Mouse (Mus musculus): Measurements from ENCODE around the gene Phlda3. TPM values are rescaled to one million over a fixed set of nuclear protein-coding genes. Genes with fewer than 3 reads are reported as not detected.

Phlda3 gene
- polyA plus RNA-seq, 1 experiment from 2014 or later = 33.3 TPM

GRCm38 (mm10) chr1:135817595-135817994 lies 51.7 kb downstream of the Phlda3 start:
- H3K4me2 ChIP-seq (ENCODE audit: low read depth, severe bottlenecking) = no peak overlapping the region
- 0 out of 2 replicates have a peak, but pooled peaks cover 2% of the 10 kb centered on the region for H3K4me1 ChIP-seq (ENCODE audit: control insufficient read depth, insufficient read depth, low read length)
- no peak overlapping the region for H3K27ac ChIP-seq (replicated peaks; ENCODE audit: low read depth, low read length)
- no peaks in the 10 kb centered on the region for H3K36me3 ChIP-seq (ENCODE audit: control insufficient read depth, insufficient read depth, low read length)
- H3K27me3 ChIP-seq (ENCODE audit: control insufficient read depth, insufficient read depth, low read length) = peaks cover 35% of the 10 kb centered on the region
- no peaks in the 10 kb centered on the region for H3K9me3 ChIP-seq (ENCODE audit: control insufficient read depth, low read length)
- no peak overlapping the region for H3K9ac ChIP-seq (ENCODE audit: low read length)
- H3K4me3 ChIP-seq (ENCODE audit: low read depth, low read length) = no peak overlapping the region
- no peak for ATAC-seq (ENCODE audit: insufficient number of reproducible peaks, low FRiP score, low TSS enrichment, low read depth)
- DNase-seq (ENCODE audit: low spot score) = no peak
- 58% methylated on average over 4 of the region's 4 CpGs for WGBS

- DNase-seq (ENCODE audit: low spot score) (peak; percentile 57), ATAC-seq (ENCODE audit: insufficient number of reproducible peaks, low FRiP score, low TSS enrichment, low read depth) (peak; percentile 29; the same call in 1 of the 2 replicates)
- WGBS = under 1% methylated on average over 63 of the region's 63 CpGs
Observed at GRCm38 (mm10) chr1:135818481-135819086, 52.7 kb downstream of the Phlda3 start, which contains the start of gene Lad1. TSS of gene Lad1 (plus strand) at chr1:135818598.

More at GRCm38 (mm10) chr1:135818481-135819086, 52.7 kb downstream of the Phlda3 start, which contains the start of gene Lad1:
- H3K4me1 ChIP-seq (ENCODE audit: control insufficient read depth, insufficient read depth, low read length) = 0 out of 2 replicates have a peak, but pooled peaks cover 2% of the 10 kb centered on the region
- H3K36me3 ChIP-seq (ENCODE audit: control insufficient read depth, insufficient read depth, low read length) = no peaks in the 10 kb centered on the region
- H3K9ac ChIP-seq (ENCODE audit: low read length) = peak within 1 kb of the TSS; percentile 70
- peak within 1 kb of the TSS; percentile 54 for H3K4me3 ChIP-seq (ENCODE audit: low read depth, low read length)
- peak within 1 kb of the TSS; percentile 95 for H3K4me2 ChIP-seq (ENCODE audit: low read depth, severe bottlenecking)
- no peaks in the 10 kb centered on the region for H3K9me3 ChIP-seq (ENCODE audit: control insufficient read depth, low read length)
- peaks cover 35% of the 10 kb centered on the region for H3K27me3 ChIP-seq (ENCODE audit: control insufficient read depth, insufficient read depth, low read length)
- H3K27ac ChIP-seq (replicated peaks; ENCODE audit: low read depth, low read length) = no peak within 1 kb of the TSS

Other genes with a start within 250 kb of the Phlda3 start
- gene Nav1, start 158.8 kb upstream of the Phlda3 start, polyA plus RNA-seq (2014; fragmentation: Nextera tagmentation; extraction: Ambion mirVana) = 16.4 and 16.7 TPM in 2 replicates
- 50.5 and 51.2 TPM in 2 replicates for gene Csrp1, start 46.1 kb upstream of the Phlda3 start, polyA plus RNA-seq (2014; fragmentation: Nextera tagmentation; extraction: Ambion mirVana)
- 13.7 and 19.4 TPM in 2 replicates for gene Tnni1, start 13.3 kb downstream of the Phlda3 start, polyA plus RNA-seq (2014; fragmentation: Nextera tagmentation; extraction: Ambion mirVana)
- gene Lad1, start 52.5 kb downstream of the Phlda3 start, polyA plus RNA-seq (2014; fragmentation: Nextera tagmentation; extraction: Ambion mirVana) = 4.5 TPM in 2 replicates
- 6.0 and 7.3 TPM in 2 replicates for gene Tnnt2, start 70.2 kb downstream of the Phlda3 start, polyA plus RNA-seq (2014; fragmentation: Nextera tagmentation; extraction: Ambion mirVana)
- 0.71 and 0.79 TPM in 2 replicates for gene Pkp1, start 153.1 kb downstream of the Phlda3 start, polyA plus RNA-seq (2014; fragmentation: Nextera tagmentation; extraction: Ambion mirVana)
- 0.13 and 0.17 TPM in 2 replicates for gene Igfn1, start 240.2 kb downstream of the Phlda3 start, polyA plus RNA-seq (2014; fragmentation: Nextera tagmentation; extraction: Ambion mirVana)
- 60.6 and 99.8 TPM in 2 replicates for gene Tmem9, start 242.0 kb downstream of the Phlda3 start, polyA plus RNA-seq (2014; fragmentation: Nextera tagmentation; extraction: Ambion mirVana)

Measured in limb, embryonic 11.5 days (tissue).